Mouse (Mus musculus): ENCODE results near the gene Olfr605.

DNA sequence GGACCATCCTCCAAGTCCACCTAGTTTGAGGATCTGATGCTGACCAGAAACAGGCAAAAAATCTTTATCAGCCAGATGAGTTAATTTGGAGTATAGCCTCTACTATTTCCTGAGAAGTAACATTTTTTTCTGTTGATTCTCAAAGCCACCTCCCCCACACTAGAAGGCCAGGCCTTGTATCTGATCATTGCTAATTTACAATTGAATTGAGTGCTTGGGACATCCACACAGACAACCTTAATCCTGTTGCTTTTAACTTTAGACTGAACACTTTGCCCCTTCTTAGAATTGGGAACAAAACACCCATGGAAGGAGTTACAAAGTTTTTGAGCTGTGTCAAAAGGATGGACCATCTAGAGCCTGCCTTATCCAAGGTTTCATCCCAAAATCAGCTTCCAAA is 47.5 kb downstream of the Olfr605 start:
- no peak for TF ChIP-seq CTCF (IDR thresholded peaks at IDR 0.05; ENCODE audit: low read depth, low read length)
- no peak for TF ChIP-seq POLR2A (IDR thresholded peaks at IDR 0.05; ENCODE audit: extremely low read depth, insufficient read depth, low read length)
